ENCODE assay signal across 10 mouse cellular contexts in genomic region chr9:21525937-21526633, GRCm38 (mm10). TPM values are rescaled to one million over a fixed set of nuclear protein-coding genes. Genes with fewer than 3 reads are reported as not detected.
A peak's percentile ranks its signal among the peaks of the same experiment; 100 is the strongest.
DNase-seq lines count a peak whose midpoint lies in the region; ATAC-seq and TF ChIP-seq lines count a peak whose summit lies in the region.
"Had no signal": no experiment of that assay in that cellular context is flagged by ENCODE, and none has a peak within 500 bp of the region (broad histone marks: within the 10 kb centered on the region; RNA-seq: fewer than 3 reads in every experiment).

Gene AB124611, plus strand, starts transcription at chr9:21526176.

- TF ChIP-seq CTCF in kidney, adult 2 months (conservative IDR thresholded peaks at IDR 0.05; ENCODE audit: insufficient read depth, insufficient read length, low read depth, low read length): no peak

- peak within 1 kb of the TSS; percentile 42 for H3K9ac ChIP-seq in lung, embryonic 16.5 days (ENCODE audit: low read length)
- H3K9ac ChIP-seq in stomach, embryonic 15.5 days: 0 out of 2 replicates have a peak within 1 kb of the TSS, but pooled peaks have one; percentile 6
- H3K9ac ChIP-seq: forebrain, postnatal 0 days had no signal

- H3K27ac ChIP-seq in kidney, adult 2 months (ENCODE audit: insufficient read depth, low read depth, low read length): no peak within 1 kb of the TSS
- no peak within 1 kb of the TSS; the same call in 1 of the 2 replicates for H3K27ac ChIP-seq in lung, embryonic 16.5 days (ENCODE audit: low read length)
- 0 out of 2 replicates have a peak within 1 kb of the TSS, but pooled peaks have one; percentile 11 for H3K27ac ChIP-seq in stomach, embryonic 15.5 days

- H3K36me3 ChIP-seq in kidney, adult 2 months (ENCODE audit: control insufficient read depth, insufficient read depth, low read length): no peaks in the 10 kb centered on the region
- H3K36me3 ChIP-seq in lung, embryonic 16.5 days (ENCODE audit: control insufficient read depth, insufficient read depth, low read length): no peaks in the 10 kb centered on the region
- H3K36me3 ChIP-seq in stomach, embryonic 15.5 days: no peaks in the 10 kb centered on the region

- H3K4me3 ChIP-seq in kidney, adult 2 months (ENCODE audit: insufficient read depth, low read depth, low read length): no peak within 1 kb of the TSS
- no peak within 1 kb of the TSS for H3K4me3 ChIP-seq in lung, embryonic 16.5 days (ENCODE audit: low read length)
- no peak within 1 kb of the TSS; the same call in 1 of the 2 replicates for H3K4me3 ChIP-seq in stomach, embryonic 15.5 days (replicated peaks)

- H3K4me2 ChIP-seq in lung, embryonic 16.5 days (ENCODE audit: low read depth, low read length): peak within 1 kb of the TSS; percentile 12; the same call in 1 of the 2 replicates
- H3K4me2 ChIP-seq in stomach, embryonic 15.5 days: no peak within 1 kb of the TSS

- 45% methylated on average over 14 of the region's 14 CpGs for WGBS in kidney, adult 2 months
- WGBS in lung, embryonic 16.5 days: 52% methylated on average over 14 of the region's 14 CpGs
- WGBS in stomach, embryonic 15.5 days: 57% methylated on average over 14 of the region's 14 CpGs

- TF ChIP-seq POLR2A in kidney, adult 2 months (IDR thresholded peaks at IDR 0.05; ENCODE audit: low read depth, low read length): no peak

- DNase-seq in kidney, postnatal 36 days: peak; percentile 16 to 23
- DNase-seq in kidney, adult 2 months: no peak
- no peak for DNase-seq in frontal cortex, postnatal 25 days (ENCODE audit: low spot score in 2 of 2)
- DNase-seq in ovary, postnatal 10 days (ENCODE audit: low spot score): no peak
- no peak for DNase-seq in adrenal gland, adult 18-20 months (ENCODE audit: low spot score in 2 of 2)
- DNase-seq: forebrain, postnatal 0 days had no signal

- ATAC-seq in erythroblast, adult 5-6 weeks (replicated peaks; ENCODE audit: low FRiP score, poor library complexity, severe bottlenecking): no peak
- ATAC-seq in lung, embryonic 16.5 days (ENCODE audit: low read depth): peak; percentile 34
- ATAC-seq in stomach, embryonic 15.5 days (ENCODE audit: insufficient read depth, low FRiP score, low read depth): peak; percentile 27; the same call in 1 of the 2 replicates
- ATAC-seq: forebrain, postnatal 0 days; midbrain, embryonic 16.5 days had no signal

- no peaks in the 10 kb centered on the region for H3K27me3 ChIP-seq in kidney, adult 2 months (replicated peaks; ENCODE audit: control insufficient read depth, insufficient read depth, low read length)
- H3K27me3 ChIP-seq in lung, embryonic 16.5 days (ENCODE audit: control insufficient read depth, insufficient read depth, low read depth, low read length): no peaks in the 10 kb centered on the region
- no peaks in the 10 kb centered on the region for H3K27me3 ChIP-seq in stomach, embryonic 15.5 days (replicated peaks)

- no peaks in the 10 kb centered on the region for H3K9me3 ChIP-seq in lung, embryonic 16.5 days (ENCODE audit: control insufficient read depth, low read length)
- no peaks in the 10 kb centered on the region for H3K9me3 ChIP-seq in stomach, embryonic 15.5 days

- H3K4me1 ChIP-seq in kidney, adult 2 months (ENCODE audit: control insufficient read depth, insufficient read depth, low read length): no peaks in the 10 kb centered on the region
- H3K4me1 ChIP-seq in lung, embryonic 16.5 days (replicated peaks; ENCODE audit: control insufficient read depth, insufficient read depth, low read length): no peaks in the 10 kb centered on the region
- H3K4me1 ChIP-seq in stomach, embryonic 15.5 days: no peaks in the 10 kb centered on the region

RNA-seq across cellular contexts. Expression of gene AB124611, which starts in this region (rescaled TPM):
- 1.2 and 2.6 TPM in 2 replicates for polyA plus RNA-seq in kidney, adult 2 months (2012; rRNA removed)
- total RNA-seq in erythroblast, adult 5-6 weeks (2015; ENCODE audit: low replicate concordance): 37.3 and 39.5 TPM in 2 replicates
- total RNA-seq in erythroblast, adult 5-6 weeks (2017; ENCODE audit: low replicate concordance): 39.3 and 42.3 TPM in 2 replicates
- polyA plus RNA-seq in lung, embryonic 16.5 days (2015; fragmentation: Nextera tagmentation; extraction: Ambion mirVana): 3.9 and 4.0 TPM in 2 replicates
- polyA plus RNA-seq in stomach, embryonic 15.5 days (2015; fragmentation: Nextera tagmentation; extraction: Ambion mirVana): 5.3 and 6.0 TPM in 2 replicates
- 1 to 10 TPM; 1.5 to 4.3 TPM for total RNA-seq in adrenal gland, adult 18-20 months (2021)

Comparison
In these comparisons a context has a peak if more than half of its experiments do, and no peak if none do; other contexts are left out.
1. RNA of gene AB124611 (total RNA-seq): 37.3 to 42.3 TPM in erythroblast, adult 5-6 weeks; 1.5 to 4.3 TPM in adrenal gland, adult 18-20 months; every median in the first group is over 4 times any median in the second.
2. DNase-seq: peak in kidney, postnatal 36 days (2 of 2); none in kidney, adult 2 months (single experiment), frontal cortex, postnatal 25 days (0 of 2), ovary, postnatal 10 days (single experiment) and adrenal gland, adult 18-20 months (0 of 2).